Mouse (Mus musculus) testis, adult 2 months (tissue): ENCODE measurements around the gene Rcsd1.

Experiments
- CTCF ChIP-seq: fragments of 200-500 bp; IDR thresholded peaks from 2 replicates; pipeline ENCODE4 v1.5.1; 2012; ENCODE audit warnings: low read depth, mild to moderate bottlenecking, inconsistent platforms, low read length, moderate library complexity; ENCODE audit not compliant: control insufficient read depth, insufficient read depth, insufficient replicate concordance
- POLR2A ChIP-seq: fragments of 200-500 bp; IDR thresholded peaks from 2 replicates; pipeline ENCODE4 v1.6.1; 2012; ENCODE audit warnings: low read depth, mild to moderate bottlenecking, inconsistent platforms, low read length, moderate library complexity; ENCODE audit not compliant: control insufficient read depth

- TF ChIP-seq POLR2A (no peak), CTCF (no peak)
These were observed 8.5 kb downstream of the Rcsd1 start for GRCm38 (mm10) chr1:165700933-165701518.
